Mouse (Mus musculus): ENCODE results near the gene Mark3.
A peak's percentile ranks its signal among the peaks of the same experiment; 100 is the strongest.

- TF ChIP-seq CTCF (IDR thresholded peaks at IDR 0.05; ENCODE audit: low read depth) (peak; percentile 37; the same call in 1 of the 2 replicates), EP300 (IDR thresholded peaks at IDR 0.05; ENCODE audit: low read depth) (no peak)
These were observed 23.0 kb downstream of the Mark3 start for GRCm38 (mm10) chr12:111597310-111597709.

Data from liver, embryonic 14.5 days (tissue).